Mouse (Mus musculus) testis, adult 2 months (tissue): ENCODE measurements at regions not wholly inside any gene's neighbourhood (a gene's known extent, or its start where the extent isn't known, plus 50 kb on each side); places are given as distances from the start of the nearest gene placed in this dataset.

ENCODE experiments used
- CTCF ChIP-seq: fragments of 200-500 bp; IDR thresholded peaks from 2 replicates; pipeline ENCODE4 v1.5.1; 2012; ENCODE audit warnings: low read depth, mild to moderate bottlenecking, inconsistent platforms, low read length, moderate library complexity; ENCODE audit not compliant: control insufficient read depth, insufficient read depth, insufficient replicate concordance
- POLR2A ChIP-seq: fragments of 200-500 bp; IDR thresholded peaks from 2 replicates; pipeline ENCODE4 v1.6.1; 2012; ENCODE audit warnings: low read depth, mild to moderate bottlenecking, inconsistent platforms, low read length, moderate library complexity; ENCODE audit not compliant: control insufficient read depth

- TF ChIP-seq POLR2A = no peak
- TF ChIP-seq CTCF = no peak
Measured at GRCm38 (mm10) chr17:51358362-51358739, 179.2 kb upstream of the Tbc1d5 start.
